Mouse (Mus musculus): ENCODE measurements around the gene Rhov. TPM values are rescaled to one million over a fixed set of nuclear protein-coding genes. Genes with fewer than 3 reads are reported as not detected.

Gene Rhov
- polyA plus RNA-seq, 1 experiment from 2014 or later, result 2.2 TPM

- H3K36me3 ChIP-seq (replicated peaks; ENCODE audit: control insufficient read depth, insufficient read depth, low read depth, low read length), result no peaks in the 10 kb centered on the region
- 0 out of 2 replicates have a peak, but pooled peaks cover under 1% of the 10 kb centered on the region for H3K4me1 ChIP-seq (ENCODE audit: control insufficient read depth, insufficient read depth, low read length)
- WGBS, result 77% methylated on average over 9 of the region's 9 CpGs
- ATAC-seq (replicated peaks; ENCODE audit: insufficient number of reproducible peaks, low FRiP score, low TSS enrichment, low read depth) (no peak), DNase-seq (ENCODE audit: low spot score) (no peak)
- no peak overlapping the region for H3K27ac ChIP-seq (replicated peaks; ENCODE audit: low read depth, low read length)
- H3K9me3 ChIP-seq (replicated peaks; ENCODE audit: control insufficient read depth, low read length), result no peaks in the 10 kb centered on the region
- no peak overlapping the region for H3K4me2 ChIP-seq (ENCODE audit: low read depth, low read length)
- H3K4me3 ChIP-seq (ENCODE audit: low read depth, low read length), result no peak overlapping the region
- no peak overlapping the region for H3K9ac ChIP-seq (replicated peaks; ENCODE audit: low read length)
- peaks cover 18% of the 10 kb centered on the region for H3K27me3 ChIP-seq (ENCODE audit: control insufficient read depth, insufficient read depth, low read length)
Measured at GRCm38 (mm10) chr2:119242548-119242947, 28.5 kb downstream of the Rhov start.

DNA sequence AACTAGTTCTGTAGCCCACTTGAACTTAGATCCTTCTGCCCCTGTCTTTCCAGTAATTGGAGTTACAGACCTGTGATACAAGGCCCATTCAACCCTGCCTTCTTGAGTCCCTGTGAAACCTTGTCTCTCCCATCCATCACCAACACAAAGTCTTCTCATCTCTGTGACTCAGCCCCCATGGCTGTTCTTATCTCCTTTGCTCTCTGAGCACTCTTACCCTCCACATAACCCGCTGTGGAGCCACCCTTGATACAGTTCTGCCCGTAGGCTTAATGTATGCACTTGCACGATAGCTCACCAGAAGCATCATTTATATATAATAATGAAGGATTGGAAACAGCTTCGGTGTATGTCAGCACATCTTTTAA is 30.3 kb downstream of the Rhov start:
- no peak for ATAC-seq (replicated peaks; ENCODE audit: insufficient number of reproducible peaks, low FRiP score, low TSS enrichment, low read depth)
- Histone ChIP-seq H3K9me3 (replicated peaks; ENCODE audit: control insufficient read depth, low read length) (no peaks in the 10 kb centered on the region), H3K4me1 (ENCODE audit: control insufficient read depth, insufficient read depth, low read length) (0 out of 2 replicates have a peak, but pooled peaks cover 5% of the 10 kb centered on the region), H3K4me3 (ENCODE audit: low read depth, low read length) (no peak overlapping the region), H3K4me2 (ENCODE audit: low read depth, low read length) (no peak overlapping the region), H3K9ac (replicated peaks; ENCODE audit: low read length) (no peak overlapping the region), H3K36me3 (replicated peaks; ENCODE audit: control insufficient read depth, insufficient read depth, low read depth, low read length) (no peaks in the 10 kb centered on the region), H3K27me3 (ENCODE audit: control insufficient read depth, insufficient read depth, low read length) (peaks cover 35% of the 10 kb centered on the region), H3K27ac (replicated peaks; ENCODE audit: low read depth, low read length) (no peak overlapping the region)
- 89% methylated on average over 4 of the region's 4 CpGs for WGBS
- DNase-seq (ENCODE audit: low spot score), result no peak

GRCm38 (mm10) chr2:119240075-119240818 is 30.8 kb downstream of the Rhov start:
- ATAC-seq (replicated peaks; ENCODE audit: insufficient number of reproducible peaks, low FRiP score, low TSS enrichment, low read depth), result no peak
- no peak overlapping the region for H3K4me2 ChIP-seq (ENCODE audit: low read depth, low read length)
- no peak overlapping the region for H3K4me3 ChIP-seq (ENCODE audit: low read depth, low read length)
- H3K36me3 ChIP-seq (replicated peaks; ENCODE audit: control insufficient read depth, insufficient read depth, low read depth, low read length), result no peaks in the 10 kb centered on the region
- H3K4me1 ChIP-seq (ENCODE audit: control insufficient read depth, insufficient read depth, low read length), result 0 out of 2 replicates have a peak, but pooled peaks cover 5% of the 10 kb centered on the region
- peaks cover 35% of the 10 kb centered on the region for H3K27me3 ChIP-seq (ENCODE audit: control insufficient read depth, insufficient read depth, low read length)
- H3K9me3 ChIP-seq (replicated peaks; ENCODE audit: control insufficient read depth, low read length), result no peaks in the 10 kb centered on the region
- no peak overlapping the region for H3K27ac ChIP-seq (replicated peaks; ENCODE audit: low read depth, low read length)
- no peak for DNase-seq (ENCODE audit: low spot score)
- WGBS, result 69% methylated on average over 4 of the region's 4 CpGs
- H3K9ac ChIP-seq (replicated peaks; ENCODE audit: low read length), result no peak overlapping the region

- Histone ChIP-seq H3K9ac (replicated peaks; ENCODE audit: low read length) (no peak overlapping the region), H3K4me3 (ENCODE audit: low read depth, low read length) (no peak overlapping the region), H3K4me1 (ENCODE audit: control insufficient read depth, insufficient read depth, low read length) (0 out of 2 replicates have a peak, but pooled peaks cover 5% of the 10 kb centered on the region), H3K27ac (replicated peaks; ENCODE audit: low read depth, low read length) (no peak overlapping the region), H3K4me2 (ENCODE audit: low read depth, low read length) (no peak overlapping the region), H3K9me3 (replicated peaks; ENCODE audit: control insufficient read depth, low read length) (no peaks in the 10 kb centered on the region), H3K27me3 (ENCODE audit: control insufficient read depth, insufficient read depth, low read length) (peaks cover 35% of the 10 kb centered on the region), H3K36me3 (replicated peaks; ENCODE audit: control insufficient read depth, insufficient read depth, low read depth, low read length) (no peaks in the 10 kb centered on the region)
- WGBS, result 52% methylated on average over 2 of the region's 2 CpGs
- no peak for ATAC-seq (replicated peaks; ENCODE audit: insufficient number of reproducible peaks, low FRiP score, low TSS enrichment, low read depth)
- DNase-seq (ENCODE audit: low spot score), result no peak
Measured at GRCm38 (mm10) chr2:119238671-119239070, 32.4 kb downstream of the Rhov start.

DNA sequence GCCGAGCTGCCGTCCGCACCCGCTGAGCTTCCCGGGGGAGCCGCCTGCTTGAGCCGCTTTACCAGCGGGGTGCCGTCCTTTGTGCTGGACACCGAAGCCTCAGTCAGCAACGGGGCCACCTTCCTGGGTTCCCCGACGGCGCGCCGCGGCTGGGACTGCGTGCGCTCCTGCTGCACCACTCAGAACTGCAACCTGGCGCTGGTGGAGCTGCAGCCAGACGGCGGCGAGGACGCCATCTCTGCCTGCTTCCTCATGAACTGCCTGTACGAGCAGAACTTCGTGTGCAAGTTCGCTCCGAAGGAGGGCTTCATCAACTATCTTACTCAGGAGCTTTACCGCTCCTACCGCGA is 33.2 kb downstream of the Rhov start:
- H3K4me2 ChIP-seq (ENCODE audit: low read depth, low read length), result peak overlapping the region; percentile 71
- WGBS, result under 1% methylated on average over 31 of the region's 31 CpGs
- ATAC-seq (replicated peaks; ENCODE audit: insufficient number of reproducible peaks, low FRiP score, low TSS enrichment, low read depth), result no peak
- peak overlapping the region; percentile 40 for H3K4me3 ChIP-seq (ENCODE audit: low read depth, low read length)
- H3K4me1 ChIP-seq (ENCODE audit: control insufficient read depth, insufficient read depth, low read length), result 0 out of 2 replicates have a peak, but pooled peaks cover 5% of the 10 kb centered on the region
- DNase-seq (ENCODE audit: low spot score), result peak; percentile 30
- H3K27ac ChIP-seq (replicated peaks; ENCODE audit: low read depth, low read length), result no peak overlapping the region
- H3K9me3 ChIP-seq (replicated peaks; ENCODE audit: control insufficient read depth, low read length), result no peaks in the 10 kb centered on the region
- H3K27me3 ChIP-seq (ENCODE audit: control insufficient read depth, insufficient read depth, low read length), result peaks cover 35% of the 10 kb centered on the region
- H3K36me3 ChIP-seq (replicated peaks; ENCODE audit: control insufficient read depth, insufficient read depth, low read depth, low read length), result no peaks in the 10 kb centered on the region
- peak overlapping the region; percentile 40 for H3K9ac ChIP-seq (replicated peaks; ENCODE audit: low read length)

DNA sequence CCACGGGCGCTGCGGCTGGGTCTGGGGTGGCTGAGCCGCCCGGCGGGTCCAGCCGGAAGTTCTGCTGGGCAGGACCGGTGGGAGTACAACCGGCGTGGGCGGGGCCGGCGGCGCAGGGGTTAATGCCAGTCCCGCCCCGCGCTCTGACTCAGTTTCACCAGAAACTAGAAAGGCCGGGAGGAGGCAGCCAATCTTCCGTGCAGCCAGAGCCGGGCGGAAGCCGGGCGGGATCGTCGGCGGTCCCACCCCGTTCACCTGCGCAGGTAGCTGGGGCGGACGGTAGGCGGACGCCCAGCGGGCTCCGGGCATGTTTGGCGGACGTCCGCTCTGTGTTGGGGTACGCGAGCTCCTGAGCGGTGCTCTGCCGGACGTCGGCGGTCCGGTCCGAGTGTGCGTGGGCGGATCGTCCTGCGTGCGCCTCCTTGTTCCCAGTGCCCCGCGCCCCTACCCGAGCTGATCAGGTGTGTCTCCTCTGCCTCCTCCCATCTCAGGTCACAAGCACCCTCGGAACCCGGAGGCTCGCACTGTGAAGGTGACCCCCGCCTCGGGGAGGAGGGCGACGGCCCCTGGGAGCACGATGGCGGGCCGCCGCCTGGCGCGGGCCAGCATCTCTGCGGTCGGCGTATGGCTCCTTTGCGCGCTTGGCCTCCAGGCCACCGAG is 33.7 kb downstream of the Rhov start, which contains the start of gene Spint1:
TSS of gene Spint1 (plus strand) at position 153 of the 661 bp plus-strand sequence.
- 1% methylated on average over 65 of the region's 73 CpGs for WGBS
- ATAC-seq (replicated peaks; ENCODE audit: insufficient number of reproducible peaks, low FRiP score, low TSS enrichment, low read depth), result peak; percentile 45; the same call in 1 of the 2 replicates
- no peak within 1 kb of the TSS for H3K27ac ChIP-seq (replicated peaks; ENCODE audit: low read depth, low read length)

GRCm38 (mm10) chr2:119236682-119237209 is 34.3 kb downstream of the Rhov start:
- DNase-seq (ENCODE audit: low spot score), result no peak
- WGBS, result 5% methylated on average over 25 of the region's 25 CpGs
- no peak; the same call in 1 of the 2 replicates for ATAC-seq (replicated peaks; ENCODE audit: insufficient number of reproducible peaks, low FRiP score, low TSS enrichment, low read depth)
- Histone ChIP-seq H3K4me1 (ENCODE audit: control insufficient read depth, insufficient read depth, low read length) (0 out of 2 replicates have a peak, but pooled peaks cover 5% of the 10 kb centered on the region), H3K9me3 (replicated peaks; ENCODE audit: control insufficient read depth, low read length) (no peaks in the 10 kb centered on the region), H3K4me2 (ENCODE audit: low read depth, low read length) (peak overlapping the region; percentile 71), H3K27ac (replicated peaks; ENCODE audit: low read depth, low read length) (no peak overlapping the region), H3K4me3 (ENCODE audit: low read depth, low read length) (peak overlapping the region; percentile 40), H3K9ac (replicated peaks; ENCODE audit: low read length) (peak overlapping the region; percentile 40; the same call in 1 of the 2 replicates), H3K27me3 (ENCODE audit: control insufficient read depth, insufficient read depth, low read length) (peaks cover 35% of the 10 kb centered on the region), H3K36me3 (replicated peaks; ENCODE audit: control insufficient read depth, insufficient read depth, low read depth, low read length) (no peaks in the 10 kb centered on the region)

More for the DNA sequence above, 33.7 kb downstream of the Rhov start, which contains the start of gene Spint1:
- H3K36me3 ChIP-seq (replicated peaks; ENCODE audit: control insufficient read depth, insufficient read depth, low read depth, low read length), result no peaks in the 10 kb centered on the region
- peak within 1 kb of the TSS; percentile 40 for H3K4me3 ChIP-seq (ENCODE audit: low read depth, low read length)
- H3K4me2 ChIP-seq (ENCODE audit: low read depth, low read length), result peak within 1 kb of the TSS; percentile 71
- peak within 1 kb of the TSS; percentile 40 for H3K9ac ChIP-seq (replicated peaks; ENCODE audit: low read length)
- H3K9me3 ChIP-seq (replicated peaks; ENCODE audit: control insufficient read depth, low read length), result no peaks in the 10 kb centered on the region
- peaks cover 35% of the 10 kb centered on the region for H3K27me3 ChIP-seq (ENCODE audit: control insufficient read depth, insufficient read depth, low read length)
- 0 out of 2 replicates have a peak, but pooled peaks cover 5% of the 10 kb centered on the region for H3K4me1 ChIP-seq (ENCODE audit: control insufficient read depth, insufficient read depth, low read length)
- peak; percentile 10 for DNase-seq (ENCODE audit: low spot score)

Measured in embryonic facial prominence, embryonic 11.5 days (tissue).